Mouse (Mus musculus) lung, postnatal 0 days (tissue): ENCODE measurements at regions not wholly inside any gene's neighbourhood (a gene's known extent, or its start where the extent isn't known, plus 50 kb on each side); places are given as distances from the start of the nearest gene placed in this dataset.
"Not testable (repeated sequence)": the region's sequence is repeated elsewhere in the genome, so short reads cannot be mapped to it uniquely, and the experiment has no call there.

ENCODE experiments used
- ATAC-seq: fragments of 200-750 bp; cut with Nextera tagmentation; 2 replicates; pipeline ENCODE4 v1.8.0; 2017; ENCODE audit warnings: moderate library complexity
- DNase-seq: peaks from one replicate; pipeline ENCODE4 v3.0.0-alpha.2; 2016; ENCODE audit warnings: low spot score
- H3K27ac ChIP-seq: fragments of 300-500 bp; sonication (generic); 2 replicates; pipeline ENCODE4 v1.5.1; 2014; ENCODE audit warnings: antibody characterized with exemption, mild to moderate bottlenecking, low read length, mixed read lengths
- H3K27me3 ChIP-seq: fragments of 300-500 bp; sonication (generic); replicated peaks from 2 replicates; pipeline ENCODE4 v1.6.1; 2014; ENCODE audit warnings: low read length, mixed read lengths; ENCODE audit not compliant: insufficient read depth
- H3K36me3 ChIP-seq: fragments of 300-500 bp; sonication (generic); 2 replicates; pipeline ENCODE4 v1.6.1; 2014; ENCODE audit warnings: low read length, mixed read lengths; ENCODE audit not compliant: insufficient read depth
- H3K4me1 ChIP-seq: fragments of 300-500 bp; sonication (generic); 2 replicates; pipeline ENCODE4 v1.6.1; 2014; ENCODE audit warnings: antibody characterized with exemption, low read depth, low read length, mixed read lengths; ENCODE audit not compliant: insufficient read depth
- H3K4me2 ChIP-seq: fragments of 300-500 bp; sonication (generic); replicated peaks from 2 replicates; pipeline ENCODE4 v1.6.1; 2014; ENCODE audit warnings: low read depth, mild to moderate bottlenecking, low read length, moderate library complexity, mixed read lengths
- H3K4me3 ChIP-seq: fragments of 300-500 bp; sonication (generic); 2 replicates; pipeline ENCODE4 v1.5.1; 2014; ENCODE audit warnings: low read depth, low read length
- H3K9ac ChIP-seq: fragments of 300-500 bp; sonication (generic); replicated peaks from 2 replicates; pipeline ENCODE4 v1.6.1; 2014; ENCODE audit warnings: low read depth, mild to moderate bottlenecking
- H3K9me3 ChIP-seq: fragments of 300-500 bp; sonication (generic); 2 replicates; pipeline ENCODE4 v1.6.1; 2016; ENCODE audit warnings: low read length, mixed read lengths
- CTCF ChIP-seq: IDR thresholded peaks from 2 replicates; pipeline ENCODE4 v1.5.1; 2016; ENCODE audit warnings: antibody characterized with exemption, mild to moderate bottlenecking
- EP300 ChIP-seq: IDR thresholded peaks from 2 replicates; pipeline ENCODE4 v1.6.1; 2016; ENCODE audit warnings: antibody characterized with exemption, mild to moderate bottlenecking, control low read depth
- WGBS: fragments of 180-500 bp; shearing (Covaris S2); extraction: QIAGEN DNeasy Blood & Tissue Kit; methylation state at CpG from one replicate; pipeline ENCODE4 v1.1.7; 2014; 5-methylcytosine and 5-hydroxymethylcytosine counted together

DNA sequence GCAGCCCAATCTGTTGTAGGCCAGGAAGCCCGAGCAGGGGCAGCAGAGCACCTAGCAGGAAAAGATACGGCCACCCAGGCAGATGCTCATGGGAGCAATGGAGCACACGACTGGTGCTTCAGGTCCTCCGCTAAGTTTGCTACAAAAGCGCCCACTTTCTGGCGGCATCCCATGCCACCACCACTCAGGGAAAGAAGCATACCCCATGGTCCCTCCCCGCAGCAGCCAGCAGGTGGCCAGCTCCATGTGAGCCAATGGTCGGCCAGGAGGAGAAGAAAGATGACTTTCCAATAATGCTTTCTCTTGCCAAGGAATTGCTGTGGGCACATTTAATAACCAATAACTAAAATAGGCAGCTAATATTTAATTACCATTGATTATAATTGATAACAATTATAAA, 166.7 kb upstream of the Klf6 start:
- TF ChIP-seq EP300, result no peak
- DNase-seq, result no peak
- H3K27ac ChIP-seq, result no peak overlapping the region
- no peak for ATAC-seq
- no peaks in the 10 kb centered on the region for H3K36me3 ChIP-seq
- WGBS, result 97% methylated on average over 8 of the region's 8 CpGs
- H3K4me2 ChIP-seq, result no peak overlapping the region
- H3K9me3 ChIP-seq, result no peaks in the 10 kb centered on the region
- no peaks in the 10 kb centered on the region for H3K4me1 ChIP-seq
- no peak overlapping the region for H3K9ac ChIP-seq
- no peak overlapping the region for H3K4me3 ChIP-seq
- H3K27me3 ChIP-seq, result no peaks in the 10 kb centered on the region

DNA sequence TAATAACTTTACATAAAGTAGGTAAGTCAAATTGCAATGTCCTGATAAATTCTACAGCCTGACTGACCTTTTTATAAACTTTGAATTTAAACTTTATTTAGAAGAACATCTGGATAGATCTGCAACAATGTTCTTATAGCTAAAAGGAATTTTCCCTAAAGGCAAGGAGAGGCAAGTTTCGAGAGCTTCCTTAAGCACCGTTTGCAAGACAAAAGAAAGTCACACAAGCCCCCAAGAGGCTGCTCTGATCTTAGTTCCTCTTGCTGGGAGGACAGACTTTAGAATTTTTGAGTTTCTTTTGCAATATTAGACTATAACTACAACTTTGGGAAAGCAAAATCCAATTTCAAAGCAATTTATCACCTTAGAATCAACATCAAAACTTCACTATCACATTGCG, 165.7 kb upstream of the Klf6 start:
- 75% methylated on average over 3 of the region's 3 CpGs for WGBS
- not testable (repeated sequence) for H3K36me3 ChIP-seq, H3K9ac ChIP-seq, DNase-seq, H3K9me3 ChIP-seq, H3K27ac ChIP-seq, H3K4me3 ChIP-seq, H3K4me1 ChIP-seq, H3K4me2 ChIP-seq, ATAC-seq, H3K27me3 ChIP-seq

DNA sequence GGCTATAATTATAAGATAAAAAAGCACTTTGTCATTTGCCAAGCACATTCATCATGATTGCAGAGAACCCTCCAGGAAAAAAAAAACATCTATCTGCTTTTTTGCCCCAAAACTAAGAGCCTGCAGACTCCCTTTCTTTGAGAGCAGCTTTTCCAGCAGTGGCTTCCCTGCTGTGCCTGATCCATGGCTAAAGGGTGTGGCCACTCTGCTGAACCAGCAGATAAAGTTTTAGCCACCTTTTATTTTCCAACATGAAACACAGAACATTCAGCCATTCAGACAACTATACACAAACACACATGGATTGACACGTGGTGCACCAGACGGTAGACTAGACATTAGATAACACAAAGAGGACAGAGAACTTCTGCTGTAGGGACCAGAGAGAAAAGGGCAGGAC, 164.9 kb upstream of the Klf6 start:
- Histone ChIP-seq H3K36me3 (no peaks in the 10 kb centered on the region), H3K27ac (no peak overlapping the region), H3K27me3 (no peaks in the 10 kb centered on the region), H3K9me3 (no peaks in the 10 kb centered on the region), H3K4me3 (no peak overlapping the region), H3K9ac (no peak overlapping the region), H3K4me2 (no peak overlapping the region), H3K4me1 (no peaks in the 10 kb centered on the region)
- no peak for DNase-seq
- TF ChIP-seq CTCF (no peak), EP300 (no peak)
- WGBS, result 26% methylated on average over 2 of the region's 2 CpGs
- ATAC-seq, result no peak

DNA sequence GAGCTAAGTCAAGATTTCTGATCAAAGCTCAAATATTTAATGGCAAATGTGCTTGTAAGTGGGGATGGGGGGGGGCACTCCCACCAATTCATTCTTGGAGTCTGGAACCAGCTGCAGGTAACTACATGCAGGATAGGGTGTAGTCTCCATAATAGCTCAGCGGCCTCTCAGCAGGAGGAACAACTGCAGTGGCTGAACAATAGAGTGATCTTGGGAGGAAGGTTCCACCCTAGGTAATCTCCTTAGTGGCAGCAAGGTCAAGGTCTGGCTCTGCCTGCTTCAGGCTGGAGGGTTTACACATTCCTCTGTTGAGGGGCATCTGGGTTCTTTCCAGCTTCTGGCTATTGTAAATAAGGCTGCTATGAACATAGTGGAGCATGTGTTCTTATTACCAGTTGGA, 164.0 kb upstream of the Klf6 start:
- not testable (repeated sequence) for H3K27me3 ChIP-seq, H3K9ac ChIP-seq, H3K9me3 ChIP-seq, H3K36me3 ChIP-seq, H3K4me1 ChIP-seq, DNase-seq, H3K27ac ChIP-seq, H3K4me3 ChIP-seq, H3K4me2 ChIP-seq
- WGBS, result 56% methylated on average over 1 of the region's 1 CpGs
- ATAC-seq, result peak; percentile 23; the same call in 1 of the 2 replicates

DNA sequence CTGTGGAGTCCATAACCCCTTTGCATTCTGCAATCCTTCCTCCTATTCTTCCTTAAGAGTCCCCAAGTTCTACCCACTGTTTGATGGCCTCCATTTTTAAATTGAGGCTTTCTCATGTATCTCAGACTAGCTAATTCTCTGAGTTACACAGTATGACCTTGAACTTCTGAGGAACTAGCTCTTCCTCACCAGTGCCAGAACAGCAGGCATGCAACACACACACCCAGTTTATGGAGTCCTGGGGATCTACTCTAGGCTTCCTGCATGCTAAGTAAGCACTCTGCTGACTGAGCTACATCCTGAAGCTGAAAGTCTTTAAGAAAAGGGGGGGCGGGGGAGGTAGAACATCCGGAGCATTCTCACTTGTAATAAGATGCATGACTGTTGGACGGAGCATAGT, 159.2 kb upstream of the Klf6 start:
- TF ChIP-seq EP300, result no peak
- TF ChIP-seq CTCF, result no peak
- no peak overlapping the region for H3K9ac ChIP-seq
- H3K4me3 ChIP-seq, result no peak overlapping the region
- WGBS, result 87% methylated on average over 3 of the region's 3 CpGs
- H3K27ac ChIP-seq, result no peak overlapping the region
- no peaks in the 10 kb centered on the region for H3K27me3 ChIP-seq
- no peaks in the 10 kb centered on the region for H3K36me3 ChIP-seq
- no peaks in the 10 kb centered on the region for H3K4me1 ChIP-seq
- DNase-seq (no peak), ATAC-seq (no peak)
- no peaks in the 10 kb centered on the region for H3K9me3 ChIP-seq
- no peak overlapping the region for H3K4me2 ChIP-seq

DNA sequence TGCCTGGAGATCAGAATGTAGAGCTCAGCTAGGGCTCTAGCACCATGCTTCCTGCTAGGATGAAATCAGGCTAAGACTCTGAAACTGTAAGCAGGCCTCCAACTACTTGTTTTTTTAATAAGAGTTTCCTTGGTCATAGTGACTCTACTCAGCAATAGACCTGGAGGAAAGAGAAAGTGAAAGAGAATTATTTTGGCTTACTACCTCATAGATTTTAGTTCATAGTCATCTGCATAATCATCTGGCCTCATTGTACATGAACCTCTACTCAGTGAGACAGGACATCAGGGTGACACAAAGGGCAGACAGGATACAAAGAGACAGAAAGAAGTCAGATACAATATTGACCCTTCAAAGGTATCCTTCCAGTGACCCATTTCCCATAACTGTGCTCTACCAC, 156.3 kb upstream of the Klf6 start:
- Histone ChIP-seq H3K9ac (no peak overlapping the region), H3K27me3 (no peaks in the 10 kb centered on the region), H3K4me3 (no peak overlapping the region), H3K36me3 (no peaks in the 10 kb centered on the region), H3K4me2 (no peak overlapping the region), H3K27ac (no peak overlapping the region), H3K9me3 (no peaks in the 10 kb centered on the region), H3K4me1 (no peaks in the 10 kb centered on the region)
- ATAC-seq, result no peak
- no peak for TF ChIP-seq EP300
- no peak for TF ChIP-seq CTCF
- DNase-seq, result no peak

DNA sequence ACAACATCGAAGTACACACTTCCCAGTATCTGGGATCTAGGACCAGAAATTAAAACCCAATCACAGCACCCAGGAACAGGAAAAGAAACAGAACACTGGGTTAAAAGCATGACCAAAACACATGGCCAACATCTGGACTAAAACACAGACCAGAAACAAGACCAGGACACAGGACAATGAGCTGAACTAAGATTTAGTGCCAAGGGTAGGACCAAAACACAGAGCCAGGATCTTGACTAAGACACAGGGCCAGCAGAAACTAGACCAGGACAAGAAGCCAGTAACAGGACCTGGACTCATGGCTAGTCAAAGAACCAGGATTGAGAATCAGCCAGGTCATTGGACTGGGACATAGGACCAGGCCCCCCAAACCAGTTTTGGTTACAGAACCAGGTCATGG, 149.6 kb upstream of the Klf6 start:
- H3K36me3 ChIP-seq, result no peaks in the 10 kb centered on the region
- no peaks in the 10 kb centered on the region for H3K9me3 ChIP-seq
- 96% methylated on average over 1 of the region's 1 CpGs for WGBS
- no peak overlapping the region for H3K4me2 ChIP-seq
- no peak for TF ChIP-seq CTCF
- TF ChIP-seq EP300, result no peak
- no peak overlapping the region for H3K4me3 ChIP-seq
- H3K27me3 ChIP-seq, result no peaks in the 10 kb centered on the region
- H3K27ac ChIP-seq, result no peak overlapping the region
- ATAC-seq, result no peak
- no peak for DNase-seq
- peaks cover 6% of the 10 kb centered on the region; the same call in 1 of the 2 replicates for H3K4me1 ChIP-seq
- no peak overlapping the region for H3K9ac ChIP-seq
